Comparison of ENCODE assay signal across 29 mouse cellular contexts in genomic region chr10:17493137-17493536, GRCm38 (mm10).
A peak's percentile ranks its signal among the peaks of the same experiment; 100 is the strongest.
DNase-seq lines count a peak whose midpoint lies in the region; ATAC-seq and TF ChIP-seq lines count a peak whose summit lies in the region.
"Had no signal": no experiment of that assay in that cellular context is flagged by ENCODE, and none has a peak within 500 bp of the region (broad histone marks: within the 10 kb centered on the region; RNA-seq: fewer than 3 reads in every experiment).

No protein-coding gene starts in this region.

- H3K27ac ChIP-seq in cerebellum, adult 2 months (ENCODE audit: insufficient read depth, low read length) = no peak overlapping the region
- H3K27ac ChIP-seq: embryonic facial prominence, embryonic 12.5 days; embryonic facial prominence, embryonic 15.5 days; gastrocnemius, adult 2 months; heart, adult 2 months; heart, embryonic 15.5 days; hindbrain, embryonic 14.5 days; hindbrain, postnatal 0 days had no signal

- WGBS in cerebellum, adult 2 months = 91% methylated on average over 6 of the region's 6 CpGs

- no peak overlapping the region for H3K4me3 ChIP-seq in cerebellum, adult 2 months (replicated peaks; ENCODE audit: insufficient read depth, low read depth, low read length)
- H3K4me3 ChIP-seq: embryonic facial prominence, embryonic 12.5 days; embryonic facial prominence, embryonic 15.5 days; gastrocnemius, adult 2 months; heart, adult 2 months; heart, embryonic 12.5 days; heart, embryonic 15.5 days had no signal

- no peak for TF ChIP-seq POLR2A in cerebellum, adult 2 months (IDR thresholded peaks at IDR 0.05; ENCODE audit: borderline replicate concordance, insufficient read depth, low read length)

- peak; percentile 24 for DNase-seq in adrenal gland, adult 8-10 months
- DNase-seq in adrenal gland, adult 18-20 months (ENCODE audit: low spot score in 2 of 2) = no peak
- peak; percentile 37 for DNase-seq in ovary, adult 18-20 months (ENCODE audit: low spot score)
- no peak for DNase-seq in ovary, postnatal 36 days (ENCODE audit: low spot score)
- DNase-seq in adrenal gland, postnatal 10 days = peak; percentile 32
- DNase-seq in cerebellum, adult 2 months = no peak
- no peak for DNase-seq in layer of hippocampus, adult 9-10 months (ENCODE audit: low spot score)
- DNase-seq: cerebellum, adult 18-20 months; cerebellum, adult 9-11 months; cerebellum, postnatal 25 days; forebrain, postnatal 0 days; gastrocnemius, adult 2 months; gastrocnemius, postnatal 14 days; heart, adult 2 months; heart, postnatal 10 days; heart, postnatal 36 days; kidney, adult 2 months had no signal

- no peak for TF ChIP-seq CTCF in cerebellum, adult 2 months (IDR thresholded peaks at IDR 0.05; ENCODE audit: borderline replicate concordance, insufficient read depth, low read depth, low read length)

- H3K4me1 ChIP-seq in cerebellum, adult 2 months (ENCODE audit: control insufficient read depth, insufficient read depth, low read length) = no peaks in the 10 kb centered on the region
- H3K4me1 ChIP-seq: embryonic facial prominence, embryonic 12.5 days; embryonic facial prominence, embryonic 15.5 days had no signal

- 0 out of 2 replicates have a peak, but pooled peaks have one; percentile 18 for ATAC-seq in megakaryocyte-erythroid progenitor cell, adult 5-6 weeks (replicated peaks; ENCODE audit: low FRiP score, low TSS enrichment, poor library complexity, severe bottlenecking)
- ATAC-seq: CD4-positive, CD25-positive, alpha-beta regulatory T cell, adult 4 months; forebrain, embryonic 14.5 days; forebrain, postnatal 0 days; hindbrain, postnatal 0 days; inflammation-experienced regulatory T-cells, adult 6 months; intestine, embryonic 16.5 days; Patski had no signal

- no peaks in the 10 kb centered on the region for H3K27me3 ChIP-seq in cerebellum, adult 2 months (ENCODE audit: control insufficient read depth, insufficient read depth, low read length)
- H3K27me3 ChIP-seq: embryonic facial prominence, embryonic 12.5 days; embryonic facial prominence, embryonic 15.5 days; heart, embryonic 12.5 days; heart, embryonic 15.5 days; Patski had no signal

Comparison
In these comparisons a context has a peak if more than half of its experiments do, and no peak if none do; other contexts are left out.
1. DNase-seq: peak in adrenal gland, adult 8-10 months (single experiment), ovary, adult 18-20 months (single experiment) and adrenal gland, postnatal 10 days (single experiment); none in adrenal gland, adult 18-20 months (0 of 2), ovary, postnatal 36 days (single experiment), cerebellum, adult 2 months (0 of 2) and layer of hippocampus, adult 9-10 months (single experiment).